Mouse (Mus musculus) left cerebral cortex, adult 8-10 months (tissue): Measurements from ENCODE around the gene Ttc9b. TPM values are rescaled to one million over a fixed set of nuclear protein-coding genes. Genes with fewer than 3 reads are reported as not detected.

ENCODE experiments used
- DNase-seq, 2 experiments: peaks; one replicate each; pipeline ENCODE4 v3.0.0; 2022; ENCODE audit warnings: low spot score in 2 of 2
- total RNA-seq, 4 experiments: library from RNA; stranded (reverse); gene quantifications; 2 replicates each; pipeline ENCODE4 v1.2.4; 2022

Gene Ttc9b
- total RNA-seq, 4 experiments from 2014 or later, result 81.9 to 99.6 (median 88.5) TPM

DNA sequence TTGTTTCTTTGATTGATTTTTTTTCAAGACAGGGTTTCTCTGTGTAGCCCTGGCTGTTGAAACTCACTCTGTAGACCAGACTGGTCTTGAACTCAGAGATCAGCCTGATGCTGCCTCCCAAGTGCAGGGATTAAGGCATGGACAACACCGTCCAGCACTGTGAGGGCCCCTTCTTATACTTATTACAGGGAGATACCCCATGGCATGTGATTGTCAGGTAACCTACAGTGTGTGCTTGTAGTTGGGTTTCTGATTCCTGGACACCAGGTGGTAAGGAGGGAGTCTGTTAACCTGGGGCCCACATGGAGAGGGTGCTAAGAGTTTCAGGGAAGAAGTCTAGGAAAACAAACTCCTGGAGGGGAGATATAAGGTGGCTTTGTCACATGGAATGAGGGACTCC, 33.3 kb downstream of the Ttc9b start:
- DNase-seq, result no peak

DNA sequence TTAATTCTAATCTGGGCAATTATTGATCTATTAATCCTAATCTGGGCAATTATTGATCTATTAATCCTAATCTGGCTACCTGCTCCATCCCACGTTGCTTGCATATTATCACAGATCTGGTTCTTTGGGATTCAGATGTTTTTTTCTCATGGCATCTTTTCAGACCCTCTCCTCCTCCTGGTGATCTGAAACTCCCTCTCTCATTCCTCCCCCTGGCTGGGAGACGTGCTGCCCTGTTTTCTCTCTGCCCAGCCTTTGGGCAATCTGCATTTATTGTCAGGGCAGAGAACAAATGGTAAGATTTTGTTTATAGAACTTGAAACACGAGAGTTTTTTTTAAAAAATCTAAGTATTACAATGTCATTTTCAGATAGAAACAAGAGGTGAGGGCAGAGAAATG, 34.1 kb downstream of the Ttc9b start:
- DNase-seq, result no peak

DNA sequence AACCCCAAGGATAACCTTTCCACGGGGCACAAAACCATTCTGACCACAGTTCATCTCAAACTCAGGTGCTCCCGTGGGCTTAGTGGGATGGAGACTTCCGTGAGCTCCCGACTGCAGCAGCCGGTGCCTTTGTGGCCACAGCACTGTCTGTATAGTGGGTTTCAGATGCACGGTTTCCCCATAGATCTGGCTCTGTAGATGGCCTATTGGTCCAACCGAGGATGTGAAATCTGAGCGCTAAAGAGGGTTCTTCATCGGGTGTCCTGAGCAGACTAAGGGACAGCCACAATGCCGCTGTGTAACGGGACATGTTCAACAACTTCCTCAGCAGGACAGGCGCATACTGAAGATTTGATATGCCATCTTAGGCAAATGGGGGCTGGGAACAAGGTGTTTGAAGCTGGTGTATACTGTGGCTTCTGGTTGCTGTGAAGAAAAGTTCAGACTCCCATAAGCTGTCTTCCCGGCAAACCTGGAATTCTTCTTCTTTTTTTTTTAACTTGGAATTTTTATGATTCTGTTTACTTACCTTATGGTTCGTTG, 34.6 kb downstream of the Ttc9b start:
- no peak for DNase-seq

DNA sequence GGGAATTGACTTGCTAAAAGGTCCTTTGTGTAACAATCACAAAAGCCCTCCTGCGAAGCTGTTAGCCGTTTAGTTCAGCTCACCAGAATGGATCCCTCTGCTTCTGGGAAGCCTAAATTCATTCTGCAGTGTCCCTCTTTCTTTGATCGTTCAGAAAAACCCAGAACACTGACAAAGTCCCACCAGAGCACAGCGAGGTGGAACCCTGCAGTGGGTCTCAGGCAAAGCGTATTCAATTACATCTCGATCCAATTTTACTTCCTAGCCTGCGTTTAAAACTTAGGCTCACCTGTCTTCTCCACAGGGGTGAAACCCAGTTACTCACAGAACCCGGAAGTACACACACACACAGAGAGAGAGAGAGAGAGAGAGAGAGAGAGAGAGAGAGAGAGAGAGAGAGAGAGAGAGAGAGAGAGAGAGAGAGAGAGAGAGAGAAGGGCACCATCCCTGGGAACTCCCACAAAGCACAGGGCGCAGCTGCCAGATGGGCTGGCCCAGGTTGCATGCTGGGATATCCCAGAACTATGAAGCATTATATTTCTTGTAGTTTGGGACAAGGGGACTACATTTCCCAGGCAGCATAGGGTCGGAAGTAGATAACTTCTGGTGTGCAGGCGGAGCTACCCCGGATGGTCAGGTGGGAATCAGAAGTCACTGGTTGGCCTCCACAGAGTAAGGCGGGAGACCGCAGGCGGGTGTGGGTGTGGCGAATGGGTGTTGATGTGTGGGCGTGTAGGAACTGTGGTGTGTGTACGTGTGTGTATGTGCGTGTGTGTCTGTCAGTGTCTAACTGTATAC, 35.3 kb downstream of the Ttc9b start, which contains the start of gene Zfp607b:
Gene Zfp607b (plus strand): TSS at position 526 of the 798 bp plus-strand sequence.
- peak; percentile 82 to 97 for DNase-seq

GRCm38 (mm10) chr7:27691076-27691475, 37.4 kb downstream of the Ttc9b start:
- no peak for DNase-seq

- DNase-seq, result no peak
Observed at GRCm38 (mm10) chr7:27696711-27697110, 43.0 kb downstream of the Ttc9b start.

Other genes with a start within 250 kb of the Ttc9b start
- 100 to 1,000 TPM; 119 to 133 (median 127) TPM for gene Sptbn4, start 206.2 kb upstream of the Ttc9b start, total RNA-seq
- gene Blvrb, start 205.9 kb upstream of the Ttc9b start, total RNA-seq, result 10 to 100 TPM; 17.3 to 23.4 (median 20.2) TPM
- 1 to 10 TPM; 2.4 to 4.5 (median 3.4) TPM for gene Sertad3, start 180.1 kb upstream of the Ttc9b start, total RNA-seq
- gene Sertad1, start 167.0 kb upstream of the Ttc9b start, total RNA-seq, result 10 to 100 TPM; 13.8 to 17.5 (median 14.1) TPM
- under 1 TPM; 0.48 to 0.53 (median 0.52) TPM for gene Prx, start 154.6 kb upstream of the Ttc9b start, total RNA-seq
- under 1 TPM in 3 of 4 experiments, not detected in 1; 0.12 to 0.20 (median 0.14) TPM for gene Hipk4, start 130.6 kb upstream of the Ttc9b start, total RNA-seq
- 100 to 1,000 TPM; 675 to 760 (median 715) TPM for gene Pld3, start 100.7 kb upstream of the Ttc9b start, total RNA-seq
- gene 2310022A10Rik, start 100.7 kb upstream of the Ttc9b start, total RNA-seq, result 10 to 100 TPM; 26.1 to 34.5 (median 31.0) TPM
- gene Akt2, start 62.4 kb upstream of the Ttc9b start, total RNA-seq, result 100 to 1,000 TPM in 3 of 4 experiments, 10 to 100 TPM in 1; 98.3 to 115 (median 109) TPM
- 100 to 1,000 TPM; 166 to 174 (median 173) TPM for gene Map3k10, start 20.7 kb downstream of the Ttc9b start, total RNA-seq
- gene Zfp607b, start 35.4 kb downstream of the Ttc9b start, total RNA-seq, result 10 to 100 TPM in 2 of 4 experiments, 1 to 10 TPM in 2; 9.7 to 12.2 (median 10.7) TPM
- gene Zfp60, start 77.5 kb downstream of the Ttc9b start, total RNA-seq, result 10 to 100 TPM; 38.2 to 46.6 (median 42.1) TPM
- gene Zfp626, start 153.3 kb downstream of the Ttc9b start, total RNA-seq, result 10 to 100 TPM in 1 of 4 experiments, 1 to 10 TPM in 3; 9.3 to 11.0 (median 9.5) TPM
- 1 to 10 TPM; 4.6 to 5.7 (median 5.3) TPM for gene Zfp59, start 184.7 kb downstream of the Ttc9b start, total RNA-seq
- gene Zfp607a, start 203.6 kb downstream of the Ttc9b start, total RNA-seq, result 1 to 10 TPM; 1.7 to 2.3 (median 2.1) TPM